12 mouse cellular contexts compared by ENCODE assay signal in genomic region chr10:80934136-80934985, GRCm38 (mm10). TPM values are rescaled to one million over a fixed set of nuclear protein-coding genes. Genes with fewer than 3 reads are reported as not detected.
A peak's percentile ranks its signal among the peaks of the same experiment; 100 is the strongest.
DNase-seq lines count a peak whose midpoint lies in the region; ATAC-seq and TF ChIP-seq lines count a peak whose summit lies in the region.
"Had no signal": no experiment of that assay in that cellular context is flagged by ENCODE, and none has a peak within 500 bp of the region (broad histone marks: within the 10 kb centered on the region; RNA-seq: fewer than 3 reads in every experiment).

No protein-coding gene starts in this region.

- DNase-seq in left cerebral cortex, adult 18-20 months (ENCODE audit: low spot score in 2 of 2) = no peak
- DNase-seq: layer of hippocampus, postnatal 36 days; thymus, adult 18-20 months had no signal

- WGBS in forebrain, embryonic 12.5 days = 36% methylated on average over 14 of the region's 14 CpGs
- WGBS in forebrain, embryonic 16.5 days = 31% methylated on average over 14 of the region's 14 CpGs
- WGBS in hindbrain, embryonic 15.5 days = 35% methylated on average over 14 of the region's 14 CpGs
- 34% methylated on average over 12 of the region's 14 CpGs for WGBS in hindbrain, embryonic 16.5 days
- WGBS in limb, embryonic 13.5 days = 43% methylated on average over 14 of the region's 14 CpGs

- no peak for ATAC-seq in forebrain, embryonic 12.5 days (ENCODE audit: low FRiP score)
- ATAC-seq in forebrain, embryonic 16.5 days = no peak
- ATAC-seq in hindbrain, embryonic 15.5 days (ENCODE audit: low FRiP score, low read depth) = no peak
- ATAC-seq in hindbrain, embryonic 16.5 days = no peak
- ATAC-seq in limb, embryonic 13.5 days (ENCODE audit: low FRiP score, low read depth) = no peak
- no peak for ATAC-seq in megakaryocyte progenitor cell, adult 5-6 weeks (replicated peaks; ENCODE audit: poor library complexity)
- ATAC-seq: forebrain, embryonic 15.5 days had no signal

- no peaks in the 10 kb centered on the region for H3K9me3 ChIP-seq in forebrain, embryonic 12.5 days
- H3K9me3 ChIP-seq in forebrain, embryonic 16.5 days (ENCODE audit: control insufficient read depth, low read length) = no peaks in the 10 kb centered on the region
- H3K9me3 ChIP-seq in hindbrain, embryonic 15.5 days = no peaks in the 10 kb centered on the region
- no peaks in the 10 kb centered on the region for H3K9me3 ChIP-seq in hindbrain, embryonic 16.5 days (ENCODE audit: control insufficient read depth, low read length)
- no peaks in the 10 kb centered on the region for H3K9me3 ChIP-seq in E14TG2a.4 (ENCODE audit: low read length)
- H3K9me3 ChIP-seq in limb, embryonic 13.5 days = no peaks in the 10 kb centered on the region
- H3K9me3 ChIP-seq: forebrain, embryonic 15.5 days; liver, embryonic 15.5 days had no signal

- H3K36me3 ChIP-seq in forebrain, embryonic 12.5 days (replicated peaks) = no peaks in the 10 kb centered on the region
- H3K36me3 ChIP-seq in forebrain, embryonic 16.5 days (ENCODE audit: control insufficient read depth, insufficient read depth) = no peaks in the 10 kb centered on the region
- H3K36me3 ChIP-seq in hindbrain, embryonic 15.5 days = no peaks in the 10 kb centered on the region
- no peaks in the 10 kb centered on the region for H3K36me3 ChIP-seq in hindbrain, embryonic 16.5 days (ENCODE audit: control insufficient read depth, insufficient read depth, low read length)
- peaks cover 8% of the 10 kb centered on the region for H3K36me3 ChIP-seq in E14TG2a.4 (ENCODE audit: insufficient read depth, low read length)
- no peaks in the 10 kb centered on the region for H3K36me3 ChIP-seq in limb, embryonic 13.5 days
- H3K36me3 ChIP-seq: forebrain, embryonic 15.5 days; liver, embryonic 15.5 days had no signal

- H3K9ac ChIP-seq in forebrain, embryonic 12.5 days = no peak overlapping the region
- H3K9ac ChIP-seq in forebrain, embryonic 16.5 days (replicated peaks; ENCODE audit: low read depth, low read length) = no peak overlapping the region
- H3K9ac ChIP-seq in hindbrain, embryonic 15.5 days = no peak overlapping the region
- H3K9ac ChIP-seq in hindbrain, embryonic 16.5 days (ENCODE audit: low read depth, low read length) = no peak overlapping the region
- no peak overlapping the region for H3K9ac ChIP-seq in limb, embryonic 13.5 days
- H3K9ac ChIP-seq: forebrain, embryonic 15.5 days; liver, embryonic 15.5 days had no signal

- peaks cover 88% of the 10 kb centered on the region for H3K4me1 ChIP-seq in forebrain, embryonic 12.5 days
- peaks cover 72% of the 10 kb centered on the region for H3K4me1 ChIP-seq in forebrain, embryonic 16.5 days (replicated peaks; ENCODE audit: control insufficient read depth, insufficient read depth, low read length)
- H3K4me1 ChIP-seq in hindbrain, embryonic 15.5 days (replicated peaks) = peaks cover 83% of the 10 kb centered on the region
- H3K4me1 ChIP-seq in hindbrain, embryonic 16.5 days (ENCODE audit: control insufficient read depth, insufficient read depth, low read depth, low read length) = peaks cover 65% of the 10 kb centered on the region
- peaks cover 95% of the 10 kb centered on the region for H3K4me1 ChIP-seq in E14TG2a.4 (replicated peaks; ENCODE audit: low read depth, low read length)
- H3K4me1 ChIP-seq in limb, embryonic 13.5 days = peaks cover 92% of the 10 kb centered on the region

- peaks cover 93% of the 10 kb centered on the region for H3K27me3 ChIP-seq in forebrain, embryonic 12.5 days
- peaks cover 38% of the 10 kb centered on the region for H3K27me3 ChIP-seq in forebrain, embryonic 16.5 days (replicated peaks; ENCODE audit: control insufficient read depth, insufficient read depth, low read length)
- peaks cover 37% of the 10 kb centered on the region for H3K27me3 ChIP-seq in hindbrain, embryonic 15.5 days
- H3K27me3 ChIP-seq in hindbrain, embryonic 16.5 days (replicated peaks; ENCODE audit: control insufficient read depth, insufficient read depth, low read length) = peaks cover 21% of the 10 kb centered on the region
- peaks cover 60% of the 10 kb centered on the region for H3K27me3 ChIP-seq in E14TG2a.4 (ENCODE audit: insufficient read depth, low read length)
- H3K27me3 ChIP-seq in limb, embryonic 13.5 days = peaks cover 40% of the 10 kb centered on the region

- no peak overlapping the region for H3K27ac ChIP-seq in forebrain, embryonic 12.5 days
- H3K27ac ChIP-seq in forebrain, embryonic 16.5 days (ENCODE audit: low read length) = no peak overlapping the region
- no peak overlapping the region for H3K27ac ChIP-seq in hindbrain, embryonic 15.5 days (replicated peaks)
- H3K27ac ChIP-seq in hindbrain, embryonic 16.5 days (ENCODE audit: low read depth, low read length) = no peak overlapping the region
- H3K27ac ChIP-seq in limb, embryonic 13.5 days = no peak overlapping the region
- H3K27ac ChIP-seq: forebrain, embryonic 15.5 days; liver, embryonic 15.5 days had no signal

- no peak for TF ChIP-seq CTCF in E14TG2a.4 (conservative IDR thresholded peaks at IDR 0.05; ENCODE audit: low read length)

- H3K4me3 ChIP-seq in forebrain, embryonic 12.5 days (replicated peaks) = no peak overlapping the region
- H3K4me3 ChIP-seq in forebrain, embryonic 16.5 days (replicated peaks; ENCODE audit: low read length) = no peak overlapping the region
- H3K4me3 ChIP-seq in hindbrain, embryonic 15.5 days = no peak overlapping the region
- no peak overlapping the region for H3K4me3 ChIP-seq in hindbrain, embryonic 16.5 days (ENCODE audit: low read length)
- peak overlapping the region; percentile 90 for H3K4me3 ChIP-seq in E14TG2a.4 (replicated peaks; ENCODE audit: low read length)
- H3K4me3 ChIP-seq in limb, embryonic 13.5 days = peak overlapping the region; percentile 73; the same call in 1 of the 2 replicates

- peak overlapping the region; percentile 44; the same call in 1 of the 2 replicates for H3K4me2 ChIP-seq in forebrain, embryonic 12.5 days
- H3K4me2 ChIP-seq in forebrain, embryonic 16.5 days (ENCODE audit: low read length) = no peak overlapping the region
- peak overlapping the region; percentile 40; the same call in 1 of the 2 replicates for H3K4me2 ChIP-seq in hindbrain, embryonic 15.5 days
- H3K4me2 ChIP-seq in hindbrain, embryonic 16.5 days (ENCODE audit: low read length) = no peak overlapping the region
- H3K4me2 ChIP-seq in limb, embryonic 13.5 days (replicated peaks) = peak overlapping the region; percentile 89

RNA-seq across cellular contexts. Expression of gene Gadd45b, which starts 4.5 kb away (rescaled TPM):
- polyA plus RNA-seq in forebrain, embryonic 12.5 days (2016; fragmentation: Nextera tagmentation; extraction: Ambion mirVana) = 8.2 and 9.8 TPM in 2 replicates
- 5.8 and 7.0 TPM in 2 replicates for polyA plus RNA-seq in forebrain, embryonic 16.5 days (2015; fragmentation: Nextera tagmentation; extraction: Ambion mirVana)
- polyA plus RNA-seq in hindbrain, embryonic 15.5 days (2015; fragmentation: Nextera tagmentation; extraction: Ambion mirVana) = 6.9 and 8.5 TPM in 2 replicates
- polyA plus RNA-seq in hindbrain, embryonic 16.5 days (2015; fragmentation: Nextera tagmentation; extraction: Ambion mirVana) = 8.0 and 9.0 TPM in 2 replicates
- polyA plus RNA-seq in limb, embryonic 13.5 days (2015; fragmentation: Nextera tagmentation; extraction: Ambion mirVana) = 32.3 and 32.7 TPM in 2 replicates
- total RNA-seq in megakaryocyte progenitor cell, adult 5-6 weeks (2015) = 18.7 and 20.7 TPM in 2 replicates
- 17.6 and 17.9 TPM in 2 replicates for total RNA-seq in megakaryocyte progenitor cell, adult 5-6 weeks (2017)
- total RNA-seq in left cerebral cortex, adult 18-20 months (2021) = 10 to 100 TPM; 25.1 to 38.3 TPM

RNA-seq across cellular contexts. Expression of gene Lmnb2, which starts 16.3 kb away (rescaled TPM):
- polyA plus RNA-seq in forebrain, embryonic 12.5 days (2016; fragmentation: Nextera tagmentation; extraction: Ambion mirVana) = 67.7 and 73.8 TPM in 2 replicates
- 53.2 and 59.8 TPM in 2 replicates for polyA plus RNA-seq in forebrain, embryonic 16.5 days (2015; fragmentation: Nextera tagmentation; extraction: Ambion mirVana)
- 38.4 and 40.9 TPM in 2 replicates for polyA plus RNA-seq in hindbrain, embryonic 15.5 days (2015; fragmentation: Nextera tagmentation; extraction: Ambion mirVana)
- 36.6 and 41.9 TPM in 2 replicates for polyA plus RNA-seq in hindbrain, embryonic 16.5 days (2015; fragmentation: Nextera tagmentation; extraction: Ambion mirVana)
- 54.6 and 63.2 TPM in 2 replicates for polyA plus RNA-seq in limb, embryonic 13.5 days (2015; fragmentation: Nextera tagmentation; extraction: Ambion mirVana)
- 11.7 and 13.9 TPM in 2 replicates for total RNA-seq in megakaryocyte progenitor cell, adult 5-6 weeks (2015)
- 49.3 and 56.9 TPM in 2 replicates for total RNA-seq in megakaryocyte progenitor cell, adult 5-6 weeks (2017)
- 10 to 100 TPM; 20.0 to 20.1 TPM for total RNA-seq in left cerebral cortex, adult 18-20 months (2021)

RNA-seq across cellular contexts. Expression of gene Timm13, which starts 33.6 kb away (rescaled TPM):
- 311 and 314 TPM in 2 replicates for polyA plus RNA-seq in forebrain, embryonic 12.5 days (2016; fragmentation: Nextera tagmentation; extraction: Ambion mirVana)
- 298 and 299 TPM in 2 replicates for polyA plus RNA-seq in forebrain, embryonic 16.5 days (2015; fragmentation: Nextera tagmentation; extraction: Ambion mirVana)
- polyA plus RNA-seq in hindbrain, embryonic 15.5 days (2015; fragmentation: Nextera tagmentation; extraction: Ambion mirVana) = 329 and 342 TPM in 2 replicates
- 314 and 364 TPM in 2 replicates for polyA plus RNA-seq in hindbrain, embryonic 16.5 days (2015; fragmentation: Nextera tagmentation; extraction: Ambion mirVana)
- 306 and 335 TPM in 2 replicates for polyA plus RNA-seq in limb, embryonic 13.5 days (2015; fragmentation: Nextera tagmentation; extraction: Ambion mirVana)
- 132 and 150 TPM in 2 replicates for total RNA-seq in megakaryocyte progenitor cell, adult 5-6 weeks (2015)
- 55.3 and 100 TPM in 2 replicates for total RNA-seq in megakaryocyte progenitor cell, adult 5-6 weeks (2017)
- 100 to 1,000 TPM; 131 to 136 TPM for total RNA-seq in left cerebral cortex, adult 18-20 months (2021)

Comparison
In these comparisons a context has a peak if more than half of its experiments do, and no peak if none do; other contexts are left out.
1. H3K4me2 ChIP-seq: peak in forebrain, embryonic 12.5 days (single experiment), hindbrain, embryonic 15.5 days (single experiment) and limb, embryonic 13.5 days (single experiment); none in forebrain, embryonic 16.5 days (single experiment) and hindbrain, embryonic 16.5 days (single experiment).
2. H3K4me3 ChIP-seq: peak in E14TG2a.4 (single experiment) and limb, embryonic 13.5 days (single experiment); none in forebrain, embryonic 12.5 days (single experiment), forebrain, embryonic 16.5 days (single experiment), hindbrain, embryonic 15.5 days (single experiment) and hindbrain, embryonic 16.5 days (single experiment).